ENCODE assay signal across 17 mouse cellular contexts in the genomic region with DNA sequence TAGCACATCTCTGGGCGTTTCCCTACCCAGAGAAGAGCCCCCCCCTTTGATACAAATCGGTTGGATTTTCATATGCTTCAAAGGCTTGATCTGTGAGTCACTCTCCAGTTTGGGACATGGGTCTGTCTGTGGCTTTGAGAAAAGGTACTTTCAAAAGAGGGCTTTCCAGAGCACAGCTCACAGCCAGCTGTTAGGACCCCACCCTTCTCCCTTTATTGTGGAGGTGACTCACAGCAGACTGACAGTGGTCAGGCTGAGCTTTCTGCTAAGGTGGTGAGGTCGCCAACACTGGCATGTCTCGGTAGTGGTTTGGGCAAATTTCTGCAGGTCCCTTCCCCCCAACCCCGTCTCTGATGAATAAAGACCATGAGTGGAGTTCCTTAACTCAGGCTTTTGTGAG. TPM values are rescaled to one million over a fixed set of nuclear protein-coding genes. Genes with fewer than 3 reads are reported as not detected.
DNase-seq lines count a peak whose midpoint lies in the region; ATAC-seq and TF ChIP-seq lines count a peak whose summit lies in the region.
"Had no signal": no experiment of that assay in that cellular context is flagged by ENCODE, and none has a peak within 500 bp of the region (broad histone marks: within the 10 kb centered on the region; RNA-seq: fewer than 3 reads in every experiment).

No protein-coding gene starts in this region.

- no peak overlapping the region for H3K9ac ChIP-seq in heart, postnatal 0 days (replicated peaks; ENCODE audit: low read depth, low read length)
- H3K9ac ChIP-seq: heart, embryonic 12.5 days; midbrain, embryonic 13.5 days had no signal

- H3K79me2 ChIP-seq in myocyte (ENCODE audit: control insufficient read depth, insufficient read depth): peaks cover 63% of the 10 kb centered on the region

- H3K4me3 ChIP-seq in heart, postnatal 0 days (ENCODE audit: low read depth, low read length): no peak overlapping the region
- H3K4me3 ChIP-seq in myocyte: peak overlapping the region; percentile 95
- no peak overlapping the region for H3K4me3 ChIP-seq in kidney, adult 2 months (ENCODE audit: insufficient read depth, low read depth, low read length)
- H3K4me3 ChIP-seq: heart, embryonic 12.5 days; midbrain, embryonic 13.5 days had no signal

- H3K4me1 ChIP-seq in heart, postnatal 0 days (ENCODE audit: control insufficient read depth, insufficient read depth): peaks cover 47% of the 10 kb centered on the region
- H3K4me1 ChIP-seq in kidney, adult 2 months (ENCODE audit: control insufficient read depth, insufficient read depth, low read length): peaks cover 26% of the 10 kb centered on the region

- H3K4me2 ChIP-seq in heart, postnatal 0 days (ENCODE audit: low read depth, low read length): peak overlapping the region; percentile 26; the same call in 1 of the 2 replicates
- peak overlapping the region; percentile 97 for H3K4me2 ChIP-seq in myocyte (ENCODE audit: low read depth)
- H3K4me2 ChIP-seq: heart, embryonic 12.5 days; midbrain, embryonic 13.5 days had no signal

- 63% methylated on average over 5 of the region's 5 CpGs for WGBS in heart, postnatal 0 days
- WGBS in kidney, adult 2 months: 74% methylated on average over 5 of the region's 5 CpGs

- no peak for ATAC-seq in heart, postnatal 0 days (ENCODE audit: insufficient read depth, low read depth)
- no peak for ATAC-seq in activated CD4-positive, CD25-positive, alpha-beta regulatory T cell, adult 4 months
- ATAC-seq: midbrain, embryonic 13.5 days had no signal

- TF ChIP-seq CTCF in heart, postnatal 0 days (IDR thresholded peaks at IDR 0.05; ENCODE audit: low read depth): no peak
- TF ChIP-seq CTCF in kidney, adult 2 months (conservative IDR thresholded peaks at IDR 0.05; ENCODE audit: insufficient read depth, insufficient read length, low read depth, low read length): no peak

- H3K9me3 ChIP-seq in heart, postnatal 0 days (replicated peaks; ENCODE audit: control insufficient read depth, low read length): no peaks in the 10 kb centered on the region
- H3K9me3 ChIP-seq: heart, embryonic 12.5 days; midbrain, embryonic 13.5 days had no signal

- no peaks in the 10 kb centered on the region for H3K27me3 ChIP-seq in heart, postnatal 0 days (ENCODE audit: control insufficient read depth, insufficient read depth, low read length)
- H3K27me3 ChIP-seq in myocyte (ENCODE audit: control insufficient read depth, insufficient read depth, insufficient read length): no peaks in the 10 kb centered on the region
- H3K27me3 ChIP-seq in kidney, adult 2 months (replicated peaks; ENCODE audit: control insufficient read depth, insufficient read depth, low read length): no peaks in the 10 kb centered on the region
- H3K27me3 ChIP-seq: heart, embryonic 12.5 days had no signal

- no peak for TF ChIP-seq EP300 in heart, postnatal 0 days (IDR thresholded peaks at IDR 0.05; ENCODE audit: low read depth)

- H3K36me3 ChIP-seq in heart, postnatal 0 days (replicated peaks; ENCODE audit: control insufficient read depth, insufficient read depth, low read length): peaks cover 27% of the 10 kb centered on the region
- peaks cover 50% of the 10 kb centered on the region for H3K36me3 ChIP-seq in myocyte (ENCODE audit: control insufficient read depth, insufficient read depth)
- peaks cover 20% of the 10 kb centered on the region for H3K36me3 ChIP-seq in kidney, adult 2 months (ENCODE audit: control insufficient read depth, insufficient read depth, low read length)

- no peak for DNase-seq in heart, postnatal 0 days (ENCODE audit: low spot score)
- no peak for DNase-seq in heart, adult 11 months
- DNase-seq in B cell, adult 2 months: peak; percentile 14 to 24
- DNase-seq in MN1 (ENCODE audit: low spot score): peak; percentile 20
- DNase-seq in thymus, postnatal 14 days: no peak
- no peak for DNase-seq in kidney, adult 2 months
- DNase-seq: cerebellum, postnatal 25 days; gastrocnemius, postnatal 25 days; kidney, adult 11 months; kidney, postnatal 36 days; lung, postnatal 4 days; right cerebral cortex, postnatal 14 days; thymus, adult 18-20 months had no signal

- no peak overlapping the region for H3ac ChIP-seq in myocyte (ENCODE audit: control insufficient read depth, insufficient read length)

- H3K27ac ChIP-seq in heart, postnatal 0 days (ENCODE audit: low read depth): no peak overlapping the region
- H3K27ac ChIP-seq in kidney, adult 2 months (ENCODE audit: insufficient read depth, low read depth, low read length): no peak overlapping the region
- H3K27ac ChIP-seq: midbrain, embryonic 13.5 days had no signal

- peak; percentile 51 for TF ChIP-seq POLR2A in myocyte (IDR thresholded peaks at IDR 0.05; ENCODE audit: insufficient read length, low read depth)
- no peak for TF ChIP-seq POLR2A in kidney, adult 2 months (IDR thresholded peaks at IDR 0.05; ENCODE audit: low read depth, low read length)

TF ChIP-seq in myocyte, 11 proteins besides CTCF, POLR2A, EP300 and RAD21:
- TF ChIP-seq TCF12 (IDR thresholded peaks at IDR 0.05; ENCODE audit: insufficient read depth, poor library complexity, severe bottlenecking) (peak; percentile 72), MAX (IDR thresholded peaks at IDR 0.05; ENCODE audit: low read depth) (no peak), SRF (IDR thresholded peaks at IDR 0.05; ENCODE audit: control insufficient read depth, insufficient read length, low read depth) (no peak), E2F4 (IDR thresholded peaks at IDR 0.05; ENCODE audit: insufficient read depth) (no peak), REST (IDR thresholded peaks at IDR 0.05; ENCODE audit: insufficient read depth, insufficient read length) (no peak), MYOG (IDR thresholded peaks at IDR 0.05; ENCODE audit: control insufficient read depth in 1 of 3, insufficient read depth in 1 of 3, insufficient read length in 2 of 3, low read depth in 2 of 3) (peak; percentile 8 to 90 (median 65)), USF1 (IDR thresholded peaks at IDR 0.05; ENCODE audit: low read depth) (no peak), MYOD1 (IDR thresholded peaks at IDR 0.05; ENCODE audit: control insufficient read depth in 1 of 3, insufficient read length in 2 of 3, low read depth in 2 of 3) (peak; percentile 26 to 92 (median 74)), CEBPB (IDR thresholded peaks at IDR 0.05; ENCODE audit: insufficient read depth, poor library complexity, severe bottlenecking) (no peak), POLR2AphosphoS2 (IDR thresholded peaks at IDR 0.05; ENCODE audit: insufficient read length, low read depth) (peak; percentile 72), TCF3 (IDR thresholded peaks at IDR 0.05; ENCODE audit: insufficient read length, low read depth) (peak; percentile 2)

RNA-seq across cellular contexts. Expression of gene Bhlhe40, which starts 5.2 kb away (rescaled TPM):
- 11.8 and 17.0 TPM in 2 replicates for total RNA-seq in heart, postnatal 0 days (2014; rRNA removed; ENCODE audit: low replicate concordance)
- 19.5 and 19.7 TPM in 2 replicates for polyA plus RNA-seq in heart, postnatal 0 days (2015; fragmentation: Nextera tagmentation; extraction: Ambion mirVana)
- polyA plus RNA-seq in myocyte (2012; fragmentation: generic; extraction: Trizol): 120 TPM
- polyA plus RNA-seq in activated CD4-positive, CD25-positive, alpha-beta regulatory T cell, adult 4 months (2017; shearing (Covaris generic)): 100 to 1,000 TPM in 1 of 2 experiments, 10 to 100 TPM in 1; 73.9 to 107 TPM
- 38.0 and 39.5 TPM in 2 replicates for polyA plus RNA-seq in kidney, adult 2 months (2012; rRNA removed)

Comparison
In these comparisons a context has a peak if more than half of its experiments do, and no peak if none do; other contexts are left out.
1. DNase-seq: peak in B cell, adult 2 months (2 of 2) and MN1 (single experiment); none in heart, postnatal 0 days (single experiment), heart, adult 11 months (single experiment), thymus, postnatal 14 days (single experiment) and kidney, adult 2 months (single experiment).